Mouse (Mus musculus) gastrocnemius, postnatal 4 days (tissue): ENCODE measurements at regions not wholly inside any gene's neighbourhood (a gene's known extent, or its start where the extent isn't known, plus 50 kb on each side); places are given as distances from the start of the nearest gene placed in this dataset.

ENCODE experiments used
- DNase-seq, 2 experiments: peaks; one replicate each; pipeline ENCODE4 v3.0.0; 2021 to 2022; ENCODE audit warnings: low spot score in 2 of 2, mixed read lengths in 2 of 2

- no peak for DNase-seq
Observed at GRCm38 (mm10) chr9:84922306-84922705, 390.3 kb upstream of the Gm11114 start.

GRCm38 (mm10) chr9:84923966-84924365 lies 388.6 kb upstream of the Gm11114 start:
- no peak for DNase-seq

DNA sequence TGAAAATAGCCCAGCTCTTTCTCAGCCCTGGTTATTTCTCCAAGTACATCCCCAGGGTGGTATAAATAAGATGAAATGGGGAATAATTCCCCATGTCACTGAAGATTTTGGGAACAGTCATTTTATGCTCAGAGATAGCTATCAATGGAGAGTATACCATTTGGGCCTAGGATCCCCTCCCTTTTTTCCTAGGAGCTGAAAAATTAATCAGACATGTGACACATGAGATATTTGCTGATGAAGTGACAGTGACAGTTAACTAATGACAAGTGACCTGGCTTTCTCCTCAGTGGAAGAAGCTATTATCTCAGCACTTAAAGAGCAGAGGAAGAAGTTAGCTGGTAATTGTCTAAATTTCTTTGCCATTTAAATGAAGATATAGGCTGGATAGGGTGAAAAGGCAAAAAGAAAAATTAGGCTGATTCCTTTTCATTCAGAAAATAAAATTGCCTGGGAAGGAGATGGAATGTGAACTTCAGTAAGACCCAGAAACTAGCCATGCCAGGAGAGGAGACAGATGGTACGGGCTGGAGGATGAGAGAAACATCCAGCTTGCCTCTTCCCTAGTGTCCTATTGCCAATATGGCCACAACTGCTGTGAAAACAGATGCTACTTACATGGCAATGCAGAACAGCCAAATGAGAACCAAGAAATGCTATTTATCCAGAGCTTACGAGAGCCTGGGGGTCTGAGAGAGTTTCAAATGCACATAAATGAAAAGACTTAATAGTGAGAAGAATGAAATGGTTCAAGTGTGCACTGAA lies 376.1 kb upstream of the Gm11114 start:
- DNase-seq = no peak

DNA sequence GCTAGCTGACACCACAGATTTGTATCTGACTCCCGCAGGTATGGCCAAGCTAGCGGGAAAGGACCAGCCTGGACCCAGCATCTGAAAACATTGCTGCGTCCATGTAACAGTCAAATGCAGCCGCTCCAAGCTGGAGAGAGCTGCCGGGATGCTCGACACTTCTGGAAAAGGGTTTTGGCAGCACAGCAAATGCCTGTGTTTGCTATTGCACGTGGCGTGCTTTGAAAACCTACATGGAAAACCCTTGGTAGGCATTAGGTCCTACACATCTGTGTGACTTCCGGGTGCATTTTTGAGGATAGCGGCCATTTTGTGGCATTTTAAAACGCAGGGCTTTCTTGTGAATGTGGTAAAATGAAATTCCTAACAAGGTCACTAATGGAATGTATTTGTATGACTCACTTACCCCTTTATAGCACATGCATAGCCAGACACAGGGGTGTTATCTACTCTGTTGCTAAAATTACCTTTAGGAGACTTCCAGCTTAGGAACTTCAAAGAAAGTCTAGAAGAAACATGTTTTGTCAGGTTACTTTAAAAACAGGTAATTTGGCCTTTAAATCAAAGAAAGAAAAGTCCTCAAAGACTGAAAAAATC lies 345.9 kb upstream of the Gm11114 start:
- no peak for DNase-seq

DNA sequence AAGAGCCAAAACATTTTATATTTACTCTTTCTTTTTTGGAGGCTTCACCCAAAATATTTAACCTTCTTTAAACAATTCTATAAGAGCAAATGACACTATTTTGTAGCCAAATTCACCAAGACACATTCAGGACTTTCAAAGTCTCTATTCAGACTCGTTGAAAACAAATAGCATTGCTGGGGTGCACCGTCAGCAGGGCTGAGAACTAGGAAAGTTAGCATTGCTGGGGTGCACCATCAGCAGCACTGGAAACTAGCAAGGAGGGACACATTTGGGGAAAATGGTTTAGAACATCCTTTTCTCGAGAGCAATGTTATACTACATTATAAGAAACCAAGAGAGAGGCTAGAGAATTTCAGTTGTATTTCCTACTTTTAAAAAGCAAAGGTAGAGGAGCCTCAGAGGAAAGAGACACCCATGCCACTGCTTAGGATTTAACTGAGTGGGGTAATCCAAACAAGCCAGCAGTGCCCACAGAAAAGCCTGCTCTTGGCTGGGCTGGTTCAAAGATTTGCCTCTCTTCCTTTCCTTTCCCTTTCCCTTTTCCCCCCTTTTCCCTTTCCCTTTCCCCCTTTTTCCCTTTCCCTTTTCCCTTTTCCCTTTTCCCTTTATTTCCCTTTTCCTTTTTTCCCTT lies 342.5 kb upstream of the Gm11114 start:
- no peak for DNase-seq

- no peak for DNase-seq
Observed at GRCm38 (mm10) chr9:84977470-84977869, 335.1 kb upstream of the Gm11114 start.

DNA sequence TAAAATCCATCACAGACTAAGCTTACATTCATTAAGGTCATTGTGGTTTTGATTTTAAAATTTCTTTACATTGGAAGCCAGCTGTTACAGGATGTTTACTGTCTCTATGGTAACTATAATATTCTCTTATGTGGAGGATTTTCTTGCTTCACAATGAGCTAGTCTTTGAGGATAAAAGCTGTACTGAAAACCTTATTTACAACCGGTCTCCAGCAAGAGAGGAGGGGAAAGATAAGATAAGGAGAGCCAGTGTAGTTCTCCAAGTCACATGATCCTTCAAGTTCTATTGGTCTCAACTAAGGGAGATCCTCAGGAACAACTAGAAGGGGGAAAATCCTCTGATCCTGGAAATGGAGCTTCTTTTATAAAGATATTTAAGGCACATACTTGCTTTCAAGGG lies 309.2 kb upstream of the Gm11114 start:
- no peak for DNase-seq

DNA sequence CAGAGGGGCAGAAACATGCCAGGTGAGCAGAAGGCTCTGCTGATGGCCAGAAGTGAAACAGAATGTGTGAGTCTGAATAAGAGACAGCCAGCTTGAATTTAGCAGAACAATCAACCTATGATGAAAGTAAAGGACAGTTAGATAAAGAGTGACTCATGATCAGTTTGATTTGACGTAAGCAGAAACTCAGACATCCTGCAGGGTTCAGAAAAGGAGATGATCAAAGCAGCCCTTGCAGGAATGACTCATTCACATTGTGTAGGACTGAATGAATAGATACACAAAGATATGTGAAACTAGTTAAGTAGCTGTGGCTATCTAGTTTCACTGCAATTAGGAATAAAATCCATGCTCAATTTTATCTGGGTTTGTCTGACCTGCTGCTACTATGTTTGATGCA lies 301.2 kb upstream of the Gm11114 start:
- DNase-seq = no peak

DNA sequence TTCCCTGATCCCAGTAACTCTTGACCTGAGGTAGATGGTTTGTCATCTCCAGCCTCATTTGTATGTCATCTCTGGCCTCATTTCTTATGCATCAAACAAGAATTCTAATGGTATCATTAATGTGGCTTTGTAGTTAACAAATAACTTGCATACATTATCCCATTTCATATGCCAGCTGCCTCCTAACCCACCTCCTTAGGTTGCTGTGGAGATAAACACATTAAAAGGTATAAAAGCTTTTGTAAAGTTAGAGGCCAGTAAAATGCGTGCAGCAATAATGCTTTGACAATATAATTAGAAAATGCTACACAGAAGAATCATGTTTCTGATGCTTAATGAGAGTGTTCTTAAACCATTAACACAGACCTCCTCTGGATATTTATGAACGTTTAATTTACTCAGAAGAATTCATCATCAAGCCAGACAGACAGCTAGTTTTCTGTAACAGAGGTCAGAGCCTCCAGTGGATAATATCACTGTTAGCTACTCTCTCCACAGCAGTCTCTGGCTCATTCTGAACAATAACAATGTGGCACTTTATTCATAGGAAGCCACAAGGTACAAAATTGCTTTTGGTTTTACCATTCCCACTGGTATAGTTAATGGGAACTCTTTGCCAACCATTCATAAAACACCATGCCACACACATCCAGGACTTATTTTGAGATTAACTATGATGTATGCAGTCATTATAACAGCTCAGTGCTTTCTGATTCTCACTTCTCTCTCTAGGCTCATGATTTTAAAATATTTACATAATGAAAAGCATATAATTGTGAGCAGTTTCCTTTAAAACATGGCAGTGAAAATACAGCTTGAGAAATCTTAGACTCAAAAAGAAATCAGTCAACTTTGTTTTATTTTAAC lies 264.2 kb upstream of the Gm11114 start:
- no peak for DNase-seq

- no peak for DNase-seq
Observed at GRCm38 (mm10) chr9:85052526-85052925, 260.0 kb upstream of the Gm11114 start.

GRCm38 (mm10) chr9:85079975-85080374 lies 232.6 kb upstream of the Gm11114 start:
- no peak for DNase-seq

GRCm38 (mm10) chr9:85088556-85089338 lies 223.8 kb upstream of the Gm11114 start:
- DNase-seq = no peak

DNA sequence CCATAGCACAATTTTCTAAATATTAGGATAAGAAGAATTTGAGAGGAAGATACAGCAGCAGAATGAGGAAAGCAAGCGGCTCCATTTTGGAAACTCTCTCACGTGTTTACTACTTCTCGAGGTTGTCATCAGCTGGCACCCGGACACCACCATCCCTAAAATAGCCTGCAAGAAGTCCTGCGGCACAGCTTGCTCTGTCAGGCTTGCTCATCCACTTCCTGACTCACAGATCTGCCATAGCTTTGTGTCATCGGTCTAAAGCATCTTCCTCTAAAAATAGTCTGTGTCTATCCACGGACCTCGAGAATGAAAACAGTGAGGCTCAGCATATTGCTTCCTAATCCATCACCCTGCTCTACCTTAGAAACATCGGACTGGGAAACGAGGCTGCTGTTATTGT lies 222.3 kb upstream of the Gm11114 start:
- DNase-seq = no peak

- no peak for DNase-seq
Observed at GRCm38 (mm10) chr9:85095234-85095633, 217.3 kb upstream of the Gm11114 start.

- DNase-seq = no peak
Observed at GRCm38 (mm10) chr9:85096520-85096919, 216.1 kb upstream of the Gm11114 start.

DNA sequence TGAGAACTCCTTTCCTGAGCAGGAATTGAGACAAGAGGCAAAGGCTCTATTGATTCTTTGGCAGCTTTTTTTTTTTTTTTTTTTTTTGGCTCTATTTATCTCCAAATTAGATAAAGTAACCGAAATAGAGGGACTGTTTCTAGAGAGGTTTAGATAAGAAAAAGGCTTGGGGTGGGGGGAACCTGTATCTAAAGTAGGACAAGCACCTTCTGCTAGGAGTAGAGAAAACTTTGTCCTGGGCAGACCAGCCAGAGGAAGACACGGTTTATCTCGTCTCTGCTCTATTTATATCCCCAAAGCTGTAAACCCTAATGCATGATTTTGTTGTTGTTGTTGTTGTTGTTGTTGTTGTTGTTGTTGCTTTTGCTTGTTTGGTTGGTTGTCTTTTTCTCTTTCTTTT lies 199.6 kb upstream of the Gm11114 start:
- no peak for DNase-seq

DNA sequence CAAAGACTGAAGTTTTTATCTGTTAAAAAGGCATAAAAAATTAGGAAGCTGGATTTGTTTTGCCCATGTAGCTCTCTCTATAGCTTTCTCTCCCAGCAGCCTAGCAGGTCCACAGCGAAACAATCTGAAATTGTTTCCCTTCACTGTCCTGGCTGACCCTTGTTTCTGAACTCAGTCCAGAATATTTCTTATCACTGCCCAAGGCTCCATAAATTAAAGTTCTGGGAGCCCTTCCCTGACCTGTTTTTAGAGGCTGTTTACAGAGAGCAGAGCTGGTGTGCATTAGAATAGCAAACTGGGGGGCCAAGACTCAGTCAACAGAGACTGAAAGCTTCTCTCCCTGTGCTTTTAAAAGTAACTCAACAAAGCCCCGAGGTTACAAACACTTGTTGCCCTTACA lies 198.3 kb upstream of the Gm11114 start:
- DNase-seq = no peak

GRCm38 (mm10) chr9:85120061-85120460 lies 192.5 kb upstream of the Gm11114 start:
- no peak for DNase-seq

GRCm38 (mm10) chr9:85121059-85121458 lies 191.5 kb upstream of the Gm11114 start:
- no peak for DNase-seq

- no peak for DNase-seq
Observed at GRCm38 (mm10) chr9:85123706-85124105, 188.9 kb upstream of the Gm11114 start.

DNA sequence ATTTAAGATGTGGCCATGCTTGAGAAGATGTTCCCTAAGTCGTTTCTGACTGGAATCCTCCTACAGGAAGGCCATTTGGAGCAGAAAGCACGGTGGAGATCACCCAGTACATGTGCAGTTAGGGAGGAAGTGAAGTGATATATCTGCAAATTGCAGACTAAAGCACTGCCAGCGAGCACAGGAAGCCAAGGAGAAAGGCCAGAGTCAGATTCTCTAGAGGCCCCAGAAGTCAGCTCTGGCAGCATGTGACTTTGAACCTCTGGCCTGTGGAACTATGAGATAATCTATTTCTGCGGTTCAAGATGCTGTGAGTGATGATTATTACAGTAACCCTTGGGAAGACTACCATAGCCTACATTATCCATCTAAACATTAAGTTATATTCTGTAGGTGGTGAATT lies 186.8 kb upstream of the Gm11114 start:
- DNase-seq = peak in 1 of 2 experiments; percentile 18
